Mouse (Mus musculus): Measurements from ENCODE around the gene Thsd4. TPM values are rescaled to one million over a fixed set of nuclear protein-coding genes. Genes with fewer than 3 reads are reported as not detected.
"Not testable (repeated sequence)": the region's sequence is repeated elsewhere in the genome, so short reads cannot be mapped to it uniquely, and the experiment has no call there.

The Thsd4 gene
- polyA plus RNA-seq, 1 experiment from 2014 or later, result 5.1 TPM

- Histone ChIP-seq H3K27me3 (ENCODE audit: control insufficient read depth, insufficient read depth, low read length) (no peaks in the 10 kb centered on the region), H3K9ac (ENCODE audit: low read depth, low read length) (no peak overlapping the region), H3K4me1 (replicated peaks; ENCODE audit: control insufficient read depth, insufficient read depth, low read length) (no peaks in the 10 kb centered on the region), H3K27ac (ENCODE audit: low read depth, low read length) (no peak overlapping the region), H3K36me3 (ENCODE audit: control insufficient read depth, insufficient read depth, low read length) (no peaks in the 10 kb centered on the region), H3K4me3 (ENCODE audit: low read depth, low read length) (no peak overlapping the region), H3K9me3 (ENCODE audit: control insufficient read depth, low read length) (no peaks in the 10 kb centered on the region), H3K4me2 (replicated peaks; ENCODE audit: low read depth, low read length) (no peak overlapping the region)
- 70% methylated on average over 2 of the region's 2 CpGs for WGBS
- ATAC-seq (ENCODE audit: low FRiP score), result no peak
- DNase-seq (ENCODE audit: low spot score), result no peak
These were observed 582.2 kb downstream of the Thsd4 start for GRCm38 (mm10) chr9:59939691-59940090.

GRCm38 (mm10) chr9:59938529-59938928 is 583.3 kb downstream of the Thsd4 start:
- 87% methylated on average over 8 of the region's 8 CpGs for WGBS
- Histone ChIP-seq H3K9ac (ENCODE audit: low read depth, low read length) (no peak overlapping the region), H3K4me1 (replicated peaks; ENCODE audit: control insufficient read depth, insufficient read depth, low read length) (no peaks in the 10 kb centered on the region), H3K36me3 (ENCODE audit: control insufficient read depth, insufficient read depth, low read length) (no peaks in the 10 kb centered on the region), H3K4me2 (replicated peaks; ENCODE audit: low read depth, low read length) (no peak overlapping the region), H3K4me3 (ENCODE audit: low read depth, low read length) (no peak overlapping the region), H3K27ac (ENCODE audit: low read depth, low read length) (no peak overlapping the region), H3K27me3 (ENCODE audit: control insufficient read depth, insufficient read depth, low read length) (no peaks in the 10 kb centered on the region), H3K9me3 (ENCODE audit: control insufficient read depth, low read length) (no peaks in the 10 kb centered on the region)
- no peak for ATAC-seq (ENCODE audit: low FRiP score)
- DNase-seq (ENCODE audit: low spot score), result no peak

- H3K4me3 ChIP-seq (ENCODE audit: low read depth, low read length); H3K4me2 ChIP-seq (replicated peaks; ENCODE audit: low read depth, low read length); H3K36me3 ChIP-seq (ENCODE audit: control insufficient read depth, insufficient read depth, low read length); H3K9me3 ChIP-seq (ENCODE audit: control insufficient read depth, low read length); H3K9ac ChIP-seq (ENCODE audit: low read depth, low read length); H3K27me3 ChIP-seq (ENCODE audit: control insufficient read depth, insufficient read depth, low read length); ATAC-seq (ENCODE audit: low FRiP score); H3K4me1 ChIP-seq (replicated peaks; ENCODE audit: control insufficient read depth, insufficient read depth, low read length); H3K27ac ChIP-seq (ENCODE audit: low read depth, low read length); DNase-seq (ENCODE audit: low spot score): not testable (repeated sequence)
- 85% methylated on average over 8 of the region's 8 CpGs for WGBS
These were observed 586.0 kb downstream of the Thsd4 start for GRCm38 (mm10) chr9:59935866-59936265.

GRCm38 (mm10) chr9:59930248-59930647 is 591.6 kb downstream of the Thsd4 start:
- no peak for DNase-seq (ENCODE audit: low spot score)
- no peak for ATAC-seq (ENCODE audit: low FRiP score)
- no peaks in the 10 kb centered on the region for H3K9me3 ChIP-seq (ENCODE audit: control insufficient read depth, low read length)
- H3K4me3 ChIP-seq (ENCODE audit: low read depth, low read length), result no peak overlapping the region
- no peaks in the 10 kb centered on the region for H3K27me3 ChIP-seq (ENCODE audit: control insufficient read depth, insufficient read depth, low read length)
- no peak overlapping the region for H3K27ac ChIP-seq (ENCODE audit: low read depth, low read length)
- no peaks in the 10 kb centered on the region for H3K4me1 ChIP-seq (replicated peaks; ENCODE audit: control insufficient read depth, insufficient read depth, low read length)
- H3K9ac ChIP-seq (ENCODE audit: low read depth, low read length), result no peak overlapping the region
- no peaks in the 10 kb centered on the region for H3K36me3 ChIP-seq (ENCODE audit: control insufficient read depth, insufficient read depth, low read length)
- WGBS, result 82% methylated on average over 3 of the region's 3 CpGs
- H3K4me2 ChIP-seq (replicated peaks; ENCODE audit: low read depth, low read length), result no peak overlapping the region

Other genes with a start within 250 kb of the Thsd4 start
- gene Lrrc49, start 166.1 kb upstream of the Thsd4 start, polyA plus RNA-seq (2014; fragmentation: Nextera tagmentation; extraction: Ambion mirVana), result 54.8 and 60.5 TPM in 2 replicates
- gene Larp6, start 190.9 kb upstream of the Thsd4 start, polyA plus RNA-seq (2014; fragmentation: Nextera tagmentation; extraction: Ambion mirVana), result 1.9 and 2.1 TPM in 2 replicates

Data from hindbrain, embryonic 11.5 days (tissue).